Mouse (Mus musculus): ENCODE data around the gene Casp12. TPM values are rescaled to one million over a fixed set of nuclear protein-coding genes. Genes with fewer than 3 reads are reported as not detected.

The Casp12 gene
- total RNA-seq (2023): not detected

DNA sequence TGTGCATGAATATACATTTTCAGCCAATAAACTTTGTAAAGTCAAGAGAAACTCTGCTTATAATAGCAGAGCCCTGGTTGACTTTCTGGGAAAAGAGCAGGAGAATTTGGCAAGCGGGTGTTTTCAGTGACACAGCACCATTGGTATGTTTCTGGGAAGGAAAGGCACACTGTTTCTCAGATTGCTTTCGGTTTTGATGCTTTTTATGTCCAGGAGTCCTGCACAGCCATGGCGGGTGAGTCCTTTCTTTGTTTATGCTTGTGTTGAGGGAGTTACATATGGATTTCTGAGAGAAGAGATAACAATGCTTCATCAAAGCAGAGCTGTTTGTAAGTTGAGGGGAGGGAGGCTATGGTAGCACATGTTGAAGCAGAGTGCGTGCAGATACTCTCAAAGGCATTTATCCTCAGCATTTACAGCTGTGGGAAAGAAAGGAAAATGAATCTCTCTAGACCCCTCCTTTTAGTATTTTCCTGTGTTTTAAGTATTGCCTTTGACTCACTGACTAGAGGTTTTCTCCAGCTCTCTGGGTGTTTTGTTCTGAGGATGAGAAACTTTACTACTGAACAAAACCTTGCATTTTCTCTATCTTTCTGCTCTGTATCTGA, at the start of gene Casp12:
TSS of gene Casp12 (plus strand) at position 140 of the 608 bp plus-strand sequence.

DNA sequence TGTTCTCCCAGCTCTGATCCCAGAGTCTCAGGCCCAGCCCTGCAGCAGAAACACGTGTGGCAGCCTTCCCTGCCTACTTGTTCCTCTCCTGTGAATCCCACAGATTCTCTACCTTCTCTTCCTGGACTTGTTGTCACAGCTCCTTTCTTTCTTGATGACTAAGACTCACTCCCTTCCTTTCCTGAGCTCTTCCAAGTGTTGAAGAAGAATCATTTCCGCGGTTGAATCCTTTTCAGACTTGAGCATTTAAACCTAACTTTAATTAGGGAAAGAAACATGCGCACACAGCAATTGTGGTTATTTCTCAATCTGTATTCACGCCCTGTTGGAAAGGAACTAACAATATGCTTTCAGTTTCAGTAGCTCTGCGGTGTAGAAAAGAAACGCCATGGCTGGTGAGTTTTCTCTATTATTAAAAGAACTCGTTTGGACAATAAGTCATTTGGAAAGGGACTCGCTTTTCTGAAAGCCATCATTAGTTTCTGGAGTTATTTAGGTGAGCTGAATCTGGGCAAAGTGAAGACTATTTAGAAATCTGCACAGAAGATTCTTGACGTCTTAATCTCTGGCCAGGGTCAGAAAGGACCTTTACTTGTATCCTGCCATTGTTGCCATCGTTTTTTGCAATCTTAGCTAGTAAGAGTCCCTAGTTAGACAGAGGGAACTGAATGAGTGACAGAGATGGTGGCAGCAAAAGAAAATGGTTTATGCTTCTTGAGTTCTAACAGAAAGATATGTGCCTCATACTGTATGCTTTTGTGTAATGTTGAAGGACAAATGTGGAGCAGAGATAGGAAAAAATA, 46.7 kb upstream of the Casp12 start, which contains the start of gene Casp1:
TSS of gene Casp1 (plus strand) at position 189 of the 803 bp plus-strand sequence.

DNA sequence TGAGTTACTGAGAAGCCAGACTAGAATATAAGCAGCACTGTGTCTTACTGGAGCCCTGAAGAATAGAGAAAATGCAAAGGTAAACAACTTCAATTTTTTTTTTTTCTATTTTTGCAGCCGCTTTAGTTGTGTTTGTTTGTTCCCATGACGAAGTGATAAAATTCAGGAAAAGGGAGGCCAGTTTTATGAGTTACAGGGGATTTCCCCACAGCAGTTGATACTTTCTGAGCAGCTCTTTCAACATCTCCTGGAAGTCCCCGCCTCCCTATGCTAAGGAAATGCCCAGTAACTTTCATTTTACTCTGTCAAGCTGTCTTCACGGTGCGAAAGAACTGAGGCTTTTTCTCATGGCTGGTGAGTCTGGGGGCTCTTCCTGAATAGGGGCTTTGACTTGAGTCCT, 36.7 kb upstream of the Casp12 start, which contains the start of gene Casp4:
TSS of gene Casp4 (plus strand) at position 268 of the 400 bp plus-strand sequence.

Other genes with a start within 250 kb of the Casp12 start
- gene Casp1, start 46.9 kb upstream of the Casp12 start, total RNA-seq (2023): 5.7 TPM
- 8.4 TPM for gene Casp4, start 36.6 kb upstream of the Casp12 start, total RNA-seq (2023)